Mouse (Mus musculus) telencephalon, adult 2 months (tissue): ENCODE measurements at regions not wholly inside any gene's neighbourhood (a gene's known extent, or its start where the extent isn't known, plus 50 kb on each side); places are given as distances from the start of the nearest gene placed in this dataset.
A peak's percentile ranks its signal among the peaks of the same experiment; 100 is the strongest.

Experiments
- DNase-seq: peaks from one replicate; pipeline ENCODE4 v3.0.0-alpha.2; 2011; ENCODE audit warnings: low read depth, low spot score

- no peak for DNase-seq
Observed at GRCm38 (mm10) chrX:47229506-47229905, 663.3 kb downstream of the Smarca1 start.

DNA sequence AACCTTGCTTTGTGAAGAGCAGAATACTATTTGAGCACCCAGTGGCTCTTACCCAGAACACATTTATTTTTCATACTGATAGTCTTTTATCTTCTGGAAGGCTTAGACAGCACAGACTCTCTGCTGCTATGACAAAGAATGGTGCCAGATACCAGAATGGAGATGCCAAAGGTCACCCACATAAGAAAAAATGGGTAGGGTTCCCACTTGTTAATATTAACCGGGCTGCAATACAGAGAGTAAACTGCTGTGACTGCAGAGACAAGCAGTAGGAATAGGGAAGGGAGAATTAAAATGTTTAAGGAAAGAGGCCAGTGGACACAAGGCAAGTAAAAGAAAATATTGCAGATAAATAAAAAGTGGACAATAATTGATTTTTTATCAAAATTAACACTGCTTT, 709.9 kb downstream of the Smarca1 start:
- no peak for DNase-seq

- peak; percentile 59 for DNase-seq
Observed at GRCm38 (mm10) chrX:47157742-47158141, 735.0 kb downstream of the Smarca1 start.

GRCm38 (mm10) chrX:47124140-47124928, 768.4 kb downstream of the Smarca1 start:
- no peak for DNase-seq
